Mouse (Mus musculus): ENCODE measurements around the gene Chrm3.

DNA sequence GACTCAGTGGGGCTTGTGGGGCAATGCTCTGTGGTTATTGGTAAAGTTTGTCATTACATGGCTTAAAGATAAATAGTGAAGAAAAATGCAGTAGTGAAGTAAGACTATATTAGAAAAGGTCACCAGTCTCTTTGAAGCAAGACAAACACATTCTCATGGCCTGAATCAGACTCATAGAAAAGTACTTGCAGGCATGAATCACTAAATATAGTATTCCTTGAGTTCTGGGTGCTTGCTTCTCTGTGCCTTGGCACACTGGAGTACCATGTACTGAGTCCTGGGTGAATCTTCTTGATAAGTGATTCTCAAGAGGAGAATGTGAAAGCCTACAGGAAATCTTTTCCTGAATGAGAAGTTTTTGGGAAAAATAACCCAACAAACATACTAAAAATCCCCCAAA lies 408.0 kb downstream of the Chrm3 start:
- TF ChIP-seq CTCF (IDR thresholded peaks at IDR 0.05; ENCODE audit: control insufficient read depth, insufficient read depth, insufficient read length): no peak
- TF ChIP-seq CEBPB (IDR thresholded peaks at IDR 0.05; ENCODE audit: low read depth): no peak
